Mouse (Mus musculus): ENCODE data around the gene Cap1. TPM values are rescaled to one million over a fixed set of nuclear protein-coding genes. Genes with fewer than 3 reads are reported as not detected.

Cap1 gene
- polyA plus RNA-seq, 1 experiment from 2014 or later, result 84.3 TPM

GRCm38 (mm10) chr4:122915985-122916384, 30.1 kb upstream of the Cap1 start:
- H3K27ac ChIP-seq (ENCODE audit: low read length), result no peak overlapping the region
- no peak overlapping the region for H3K4me3 ChIP-seq (ENCODE audit: low read depth, low read length)
- no peaks in the 10 kb centered on the region for H3K27me3 ChIP-seq (ENCODE audit: control insufficient read depth, insufficient read depth, low read length)
- H3K9ac ChIP-seq (replicated peaks; ENCODE audit: low read depth, low read length), result no peak overlapping the region
- ATAC-seq (ENCODE audit: insufficient number of reproducible peaks, insufficient read depth, low FRiP score, low read depth), result no peak
- no peaks in the 10 kb centered on the region for H3K9me3 ChIP-seq (ENCODE audit: control insufficient read depth, low read depth, low read length)
- H3K4me1 ChIP-seq (ENCODE audit: control insufficient read depth, insufficient read depth, low read length), result no peaks in the 10 kb centered on the region
- H3K36me3 ChIP-seq (ENCODE audit: control insufficient read depth, insufficient read depth, low read length), result no peaks in the 10 kb centered on the region
- H3K4me2 ChIP-seq (replicated peaks; ENCODE audit: low read depth, low read length), result no peak overlapping the region
- WGBS, result 86% methylated on average over 4 of the region's 4 CpGs

GRCm38 (mm10) chr4:122914186-122914585, 28.3 kb upstream of the Cap1 start:
- Histone ChIP-seq H3K27me3 (ENCODE audit: control insufficient read depth, insufficient read depth, low read length) (no peaks in the 10 kb centered on the region), H3K9ac (replicated peaks; ENCODE audit: low read depth, low read length) (no peak overlapping the region), H3K4me1 (ENCODE audit: control insufficient read depth, insufficient read depth, low read length) (no peaks in the 10 kb centered on the region), H3K9me3 (ENCODE audit: control insufficient read depth, low read depth, low read length) (no peaks in the 10 kb centered on the region; the same call in 1 of the 2 replicates), H3K4me2 (replicated peaks; ENCODE audit: low read depth, low read length) (no peak overlapping the region), H3K27ac (ENCODE audit: low read length) (no peak overlapping the region), H3K36me3 (ENCODE audit: control insufficient read depth, insufficient read depth, low read length) (no peaks in the 10 kb centered on the region), H3K4me3 (ENCODE audit: low read depth, low read length) (no peak overlapping the region)
- 81% methylated on average over 7 of the region's 7 CpGs for WGBS
- no peak for ATAC-seq (ENCODE audit: insufficient number of reproducible peaks, insufficient read depth, low FRiP score, low read depth)

DNA sequence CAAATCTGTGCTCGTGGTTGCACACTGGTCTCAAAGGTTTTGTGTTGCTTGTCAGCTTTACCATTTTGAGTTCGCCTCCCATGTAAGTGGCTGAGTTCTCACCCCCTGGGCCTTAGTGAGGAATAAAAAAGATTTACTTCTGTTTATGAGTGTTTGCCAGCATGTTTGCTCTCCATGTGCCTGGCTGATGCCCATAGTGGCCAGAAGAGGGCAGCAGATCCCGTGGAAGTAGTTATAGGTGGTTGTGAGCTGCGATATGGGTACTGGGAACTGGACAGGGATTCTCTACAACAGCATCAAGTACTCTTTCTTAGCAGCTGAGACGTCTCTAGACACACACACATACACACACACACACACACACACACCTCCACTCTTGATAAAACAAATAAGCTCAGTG, 26.8 kb upstream of the Cap1 start:
- ATAC-seq (ENCODE audit: insufficient number of reproducible peaks, insufficient read depth, low FRiP score, low read depth), result no peak
- Histone ChIP-seq H3K9ac (replicated peaks; ENCODE audit: low read depth, low read length) (no peak overlapping the region), H3K4me1 (ENCODE audit: control insufficient read depth, insufficient read depth, low read length) (no peaks in the 10 kb centered on the region), H3K27ac (ENCODE audit: low read length) (no peak overlapping the region), H3K36me3 (ENCODE audit: control insufficient read depth, insufficient read depth, low read length) (no peaks in the 10 kb centered on the region), H3K4me2 (replicated peaks; ENCODE audit: low read depth, low read length) (no peak overlapping the region), H3K4me3 (ENCODE audit: low read depth, low read length) (no peak overlapping the region), H3K27me3 (ENCODE audit: control insufficient read depth, insufficient read depth, low read length) (no peaks in the 10 kb centered on the region), H3K9me3 (ENCODE audit: control insufficient read depth, low read depth, low read length) (no peaks in the 10 kb centered on the region; the same call in 1 of the 2 replicates)
- WGBS, result 67% methylated on average over 5 of the region's 5 CpGs

DNA sequence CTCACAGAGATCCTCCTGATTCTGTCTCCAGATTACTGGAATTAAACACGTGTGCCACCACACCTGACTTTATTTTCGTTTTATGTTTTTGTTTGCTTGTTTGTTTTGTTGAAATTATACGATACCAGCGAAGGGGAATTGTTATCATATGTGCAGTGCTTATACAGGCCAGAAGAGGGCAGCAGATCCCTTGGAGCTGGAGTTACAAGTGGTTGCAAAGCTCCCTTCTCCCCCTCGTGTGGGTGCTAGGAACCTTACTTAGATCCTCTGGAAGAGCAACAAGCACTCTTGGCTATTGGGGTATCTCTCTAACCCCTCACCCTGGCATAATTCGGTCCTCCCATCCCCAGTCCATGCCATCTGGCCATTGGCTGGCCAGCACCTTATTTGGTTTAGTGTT, 24.7 kb upstream of the Cap1 start:
- H3K36me3 ChIP-seq (ENCODE audit: control insufficient read depth, insufficient read depth, low read length), result no peaks in the 10 kb centered on the region
- 48% methylated on average over 6 of the region's 6 CpGs for WGBS
- H3K4me3 ChIP-seq (ENCODE audit: low read depth, low read length), result no peak overlapping the region
- H3K27me3 ChIP-seq (ENCODE audit: control insufficient read depth, insufficient read depth, low read length), result no peaks in the 10 kb centered on the region
- H3K9me3 ChIP-seq (ENCODE audit: control insufficient read depth, low read depth, low read length), result no peaks in the 10 kb centered on the region; the same call in 1 of the 2 replicates
- H3K27ac ChIP-seq (ENCODE audit: low read length), result no peak overlapping the region
- H3K9ac ChIP-seq (replicated peaks; ENCODE audit: low read depth, low read length), result no peak overlapping the region
- H3K4me2 ChIP-seq (replicated peaks; ENCODE audit: low read depth, low read length), result no peak overlapping the region
- H3K4me1 ChIP-seq (ENCODE audit: control insufficient read depth, insufficient read depth, low read length), result no peaks in the 10 kb centered on the region
- ATAC-seq (ENCODE audit: insufficient number of reproducible peaks, insufficient read depth, low FRiP score, low read depth), result no peak

DNA sequence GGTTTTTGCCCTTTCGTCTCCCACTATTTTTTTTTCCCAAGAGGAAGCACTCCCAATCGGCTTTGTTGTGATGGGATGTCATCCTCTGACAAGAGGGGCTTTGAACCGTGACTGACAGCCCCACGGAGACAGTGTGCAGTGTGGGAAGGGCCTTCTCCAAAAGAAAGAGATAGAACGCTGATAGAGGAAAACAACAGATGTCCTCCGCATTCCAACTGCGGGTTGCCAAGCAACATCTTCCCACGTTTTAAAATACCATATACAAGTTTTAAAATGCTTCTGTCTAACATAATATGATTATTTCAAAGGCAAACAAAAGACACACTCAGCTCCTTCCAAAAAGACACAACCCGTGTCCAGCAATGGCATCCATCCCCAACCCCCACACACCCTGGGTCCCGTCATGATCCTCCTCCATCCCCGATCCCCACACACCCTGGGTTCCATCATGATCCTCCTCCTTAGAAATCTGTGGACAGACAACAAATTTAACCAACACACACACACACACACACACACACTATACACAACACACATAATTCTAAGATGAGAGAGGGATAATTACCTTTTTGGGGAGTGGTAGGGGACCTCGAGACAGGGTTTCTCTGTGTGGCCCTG, 23.8 kb upstream of the Cap1 start:
- Histone ChIP-seq H3K27me3 (ENCODE audit: control insufficient read depth, insufficient read depth, low read length) (no peaks in the 10 kb centered on the region), H3K4me3 (ENCODE audit: low read depth, low read length) (no peak overlapping the region), H3K9ac (replicated peaks; ENCODE audit: low read depth, low read length) (no peak overlapping the region), H3K4me2 (replicated peaks; ENCODE audit: low read depth, low read length) (no peak overlapping the region), H3K4me1 (ENCODE audit: control insufficient read depth, insufficient read depth, low read length) (no peaks in the 10 kb centered on the region), H3K27ac (ENCODE audit: low read length) (no peak overlapping the region), H3K9me3 (ENCODE audit: control insufficient read depth, low read depth, low read length) (no peaks in the 10 kb centered on the region; the same call in 1 of the 2 replicates), H3K36me3 (ENCODE audit: control insufficient read depth, insufficient read depth, low read length) (no peaks in the 10 kb centered on the region)
- 55% methylated on average over 12 of the region's 12 CpGs for WGBS
- ATAC-seq (ENCODE audit: insufficient number of reproducible peaks, insufficient read depth, low FRiP score, low read depth), result no peak

GRCm38 (mm10) chr4:122905359-122905758, 19.5 kb upstream of the Cap1 start:
- no peak overlapping the region for H3K9ac ChIP-seq (replicated peaks; ENCODE audit: low read depth, low read length)
- 84% methylated on average over 10 of the region's 10 CpGs for whole genome bisulfite sequencing
- no peaks in the 10 kb centered on the region for H3K36me3 ChIP-seq (ENCODE audit: control insufficient read depth, insufficient read depth, low read length)
- H3K27ac ChIP-seq (ENCODE audit: low read length), result no peak overlapping the region
- no peaks in the 10 kb centered on the region for H3K27me3 ChIP-seq (ENCODE audit: control insufficient read depth, insufficient read depth, low read length)
- H3K9me3 ChIP-seq (ENCODE audit: control insufficient read depth, low read depth, low read length), result no peaks in the 10 kb centered on the region
- no peak overlapping the region for H3K4me2 ChIP-seq (replicated peaks; ENCODE audit: low read depth, low read length)
- no peak for ATAC-seq (ENCODE audit: insufficient number of reproducible peaks, insufficient read depth, low FRiP score, low read depth)
- no peak overlapping the region for H3K4me3 ChIP-seq (ENCODE audit: low read depth, low read length)
- H3K4me1 ChIP-seq (ENCODE audit: control insufficient read depth, insufficient read depth, low read length), result no peaks in the 10 kb centered on the region

- ATAC-seq (ENCODE audit: insufficient number of reproducible peaks, insufficient read depth, low FRiP score, low read depth), result no peak
- no peaks in the 10 kb centered on the region for H3K4me1 ChIP-seq (ENCODE audit: control insufficient read depth, insufficient read depth, low read length)
- no peaks in the 10 kb centered on the region for H3K27me3 ChIP-seq (ENCODE audit: control insufficient read depth, insufficient read depth, low read length)
- 90% methylated on average over 3 of the region's 3 CpGs for WGBS
- H3K36me3 ChIP-seq (ENCODE audit: control insufficient read depth, insufficient read depth, low read length), result no peaks in the 10 kb centered on the region
- no peak overlapping the region for H3K4me2 ChIP-seq (replicated peaks; ENCODE audit: low read depth, low read length)
- no peak overlapping the region for H3K4me3 ChIP-seq (ENCODE audit: low read depth, low read length)
- H3K27ac ChIP-seq (ENCODE audit: low read length), result no peak overlapping the region
- no peaks in the 10 kb centered on the region for H3K9me3 ChIP-seq (ENCODE audit: control insufficient read depth, low read depth, low read length)
- no peak overlapping the region for H3K9ac ChIP-seq (replicated peaks; ENCODE audit: low read depth, low read length)
Measured at GRCm38 (mm10) chr4:122903709-122904108, 17.9 kb upstream of the Cap1 start.

GRCm38 (mm10) chr4:122902156-122902555, 16.3 kb upstream of the Cap1 start:
- no peaks in the 10 kb centered on the region for H3K27me3 ChIP-seq (ENCODE audit: control insufficient read depth, insufficient read depth, low read length)
- WGBS, result 27% methylated on average over 6 of the region's 6 CpGs
- H3K4me2 ChIP-seq (replicated peaks; ENCODE audit: low read depth, low read length), result no peak overlapping the region
- no peak overlapping the region for H3K27ac ChIP-seq (ENCODE audit: low read length)
- H3K4me3 ChIP-seq (ENCODE audit: low read depth, low read length), result no peak overlapping the region
- H3K9me3 ChIP-seq (ENCODE audit: control insufficient read depth, low read depth, low read length), result no peaks in the 10 kb centered on the region
- H3K4me1 ChIP-seq (ENCODE audit: control insufficient read depth, insufficient read depth, low read length), result no peaks in the 10 kb centered on the region
- H3K9ac ChIP-seq (replicated peaks; ENCODE audit: low read depth, low read length), result no peak overlapping the region
- no peak for ATAC-seq (ENCODE audit: insufficient number of reproducible peaks, insufficient read depth, low FRiP score, low read depth)
- H3K36me3 ChIP-seq (ENCODE audit: control insufficient read depth, insufficient read depth, low read length), result no peaks in the 10 kb centered on the region

DNA sequence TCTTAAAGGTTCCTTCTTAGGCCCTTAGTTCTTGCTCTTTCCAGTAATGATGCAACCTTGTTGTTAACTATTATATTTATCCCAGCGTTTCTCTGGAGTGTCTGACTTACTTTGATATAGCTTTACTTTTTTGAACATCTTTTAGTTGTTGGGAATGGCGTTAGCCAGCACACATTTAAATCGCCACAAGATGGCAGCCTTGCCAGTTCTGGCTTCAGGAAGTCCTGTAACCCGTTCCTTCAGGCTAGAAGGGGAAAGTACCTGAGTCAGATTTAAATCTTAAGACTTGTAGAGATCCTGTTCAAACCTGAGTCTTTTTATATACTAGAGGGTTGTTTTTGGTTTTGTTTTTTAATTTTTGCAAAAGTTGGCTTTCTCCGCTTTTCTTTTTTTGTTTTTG, 12.5 kb upstream of the Cap1 start:
- Histone ChIP-seq H3K36me3 (ENCODE audit: control insufficient read depth, insufficient read depth, low read length) (no peaks in the 10 kb centered on the region), H3K4me2 (replicated peaks; ENCODE audit: low read depth, low read length) (no peak overlapping the region), H3K4me3 (ENCODE audit: low read depth, low read length) (no peak overlapping the region), H3K27ac (ENCODE audit: low read length) (no peak overlapping the region), H3K9me3 (ENCODE audit: control insufficient read depth, low read depth, low read length) (no peaks in the 10 kb centered on the region), H3K4me1 (ENCODE audit: control insufficient read depth, insufficient read depth, low read length) (no peaks in the 10 kb centered on the region), H3K27me3 (ENCODE audit: control insufficient read depth, insufficient read depth, low read length) (no peaks in the 10 kb centered on the region), H3K9ac (replicated peaks; ENCODE audit: low read depth, low read length) (no peak overlapping the region)
- no peak for ATAC-seq (ENCODE audit: insufficient number of reproducible peaks, insufficient read depth, low FRiP score, low read depth)
- 16% methylated on average over 5 of the region's 5 CpGs for WGBS
